Mouse (Mus musculus) small intestine, adult 2 months (tissue): Measurements from ENCODE around the gene Gm44965. TPM values are rescaled to one million over a fixed set of nuclear protein-coding genes. Genes with fewer than 3 reads are reported as not detected.
"Not testable (repeated sequence)": the region's sequence is repeated elsewhere in the genome, so short reads cannot be mapped to it uniquely, and the experiment has no call there.

Experiments used
- H3K27ac ChIP-seq: fragments of 200-500 bp; 2 replicates; pipeline ENCODE4 v1.5.1; 2012; ENCODE audit warnings: low read depth, low read length, control low read depth, inconsistent platforms; ENCODE audit not compliant: insufficient read depth
- H3K27me3 ChIP-seq: fragments of 200-500 bp; 2 replicates; pipeline ENCODE4 v1.6.1; 2012; ENCODE audit warnings: mild to moderate bottlenecking, moderate library complexity, low read length, inconsistent platforms; ENCODE audit not compliant: control insufficient read depth, insufficient read depth
- H3K36me3 ChIP-seq: fragments of 200-500 bp; 2 replicates; pipeline ENCODE4 v1.6.1; 2012; ENCODE audit warnings: mild to moderate bottlenecking, low read length, control low read depth, inconsistent platforms; ENCODE audit not compliant: control insufficient read depth, insufficient read depth
- H3K4me1 ChIP-seq: fragments of 200-500 bp; 2 replicates; pipeline ENCODE4 v1.6.1; 2012; ENCODE audit warnings: low read length, inconsistent platforms, mixed read lengths; ENCODE audit not compliant: control insufficient read depth, insufficient read depth, insufficient read length
- H3K4me3 ChIP-seq: fragments of 200-500 bp; 2 replicates; pipeline ENCODE4 v1.5.1; 2012; ENCODE audit warnings: low read depth, mild to moderate bottlenecking, control low read depth, inconsistent platforms, low read length, moderate library complexity
- CTCF ChIP-seq: fragments of 200-500 bp; IDR thresholded peaks from 2 replicates; pipeline ENCODE4 v1.5.1; 2012; ENCODE audit warnings: low read depth, mild to moderate bottlenecking, control low read depth, inconsistent platforms, low read length, moderate library complexity, mixed read lengths; ENCODE audit not compliant: insufficient replicate concordance, insufficient read length; ENCODE audit errors: extremely low read depth
- POLR2A ChIP-seq: fragments of 200-500 bp; IDR thresholded peaks from 2 replicates; pipeline ENCODE4 v1.6.1; 2012; ENCODE audit warnings: low read depth, mild to moderate bottlenecking, control low read depth, inconsistent platforms, low read length, moderate library complexity
- WGBS: fragments of 180-500 bp; shearing (Covaris S2); methylation state at CpG from one replicate; pipeline ENCODE4 v1.1.7; 2018; 5-methylcytosine and 5-hydroxymethylcytosine counted together
- polyA plus RNA-seq: library from polyadenylated mRNA; depleted of rRNA; stranded (reverse); fragments of >200 nt; gene quantifications from 2 replicates; pipeline ENCODE4 v1.2.3, GENCODE M21; 2012

The Gm44965 gene
- polyA plus RNA-seq, 1 experiment: not detected

GRCm38 (mm10) chr6:48610657-48611056 lies 16.9 kb downstream of the Gm44965 start:
- no peak overlapping the region for H3K4me3 ChIP-seq
- H3K4me1 ChIP-seq: no peaks in the 10 kb centered on the region
- WGBS: 58% methylated on average over 3 of the region's 3 CpGs
- no peak for TF ChIP-seq POLR2A
- no peak overlapping the region for H3K27ac ChIP-seq
- no peaks in the 10 kb centered on the region for H3K27me3 ChIP-seq
- H3K36me3 ChIP-seq: no peaks in the 10 kb centered on the region

GRCm38 (mm10) chr6:48613464-48613863 lies 19.7 kb downstream of the Gm44965 start:
- WGBS: 95% methylated on average over 4 of the region's 4 CpGs
- no peak for TF ChIP-seq CTCF
- no peak for TF ChIP-seq POLR2A
- no peak overlapping the region for H3K4me3 ChIP-seq

GRCm38 (mm10) chr6:48614756-48615155 lies 21.0 kb downstream of the Gm44965 start:
- no peak for TF ChIP-seq CTCF
- TF ChIP-seq POLR2A: no peak
- no peaks in the 10 kb centered on the region for H3K4me1 ChIP-seq
- H3K36me3 ChIP-seq: peaks cover 2% of the 10 kb centered on the region
- 62% methylated on average over 5 of the region's 5 CpGs for WGBS
- no peak overlapping the region for H3K4me3 ChIP-seq
- H3K27me3 ChIP-seq: no peaks in the 10 kb centered on the region
- no peak overlapping the region for H3K27ac ChIP-seq

More at GRCm38 (mm10) chr6:48613464-48613863, 19.7 kb downstream of the Gm44965 start:
- no peaks in the 10 kb centered on the region for H3K27me3 ChIP-seq
- no peaks in the 10 kb centered on the region for H3K36me3 ChIP-seq
- H3K27ac ChIP-seq: no peak overlapping the region
- no peaks in the 10 kb centered on the region for H3K4me1 ChIP-seq

- Histone ChIP-seq H3K27me3 (no peaks in the 10 kb centered on the region), H3K27ac (no peak overlapping the region), H3K4me3 (no peak overlapping the region), H3K4me1 (no peaks in the 10 kb centered on the region), H3K36me3 (peaks cover 6% of the 10 kb centered on the region)
- TF ChIP-seq CTCF (no peak), POLR2A (no peak)
- WGBS: 95% methylated on average over 30 of the region's 30 CpGs
Observed at GRCm38 (mm10) chr6:48620031-48620430, 26.3 kb downstream of the Gm44965 start.

- not testable (repeated sequence) for H3K36me3 ChIP-seq, H3K27me3 ChIP-seq
- WGBS: 88% methylated on average over 8 of the region's 8 CpGs
Observed at GRCm38 (mm10) chr6:48622186-48622843, 28.6 kb downstream of the Gm44965 start.

GRCm38 (mm10) chr6:48623460-48623859 lies 29.7 kb downstream of the Gm44965 start:
- Histone ChIP-seq H3K36me3 (peaks cover 6% of the 10 kb centered on the region), H3K4me1 (no peaks in the 10 kb centered on the region), H3K27ac (no peak overlapping the region), H3K4me3 (no peak overlapping the region), H3K27me3 (peaks cover 11% of the 10 kb centered on the region; the same call in 1 of the 2 replicates)
- no peak for TF ChIP-seq POLR2A
- TF ChIP-seq CTCF: no peak
- WGBS: 64% methylated on average over 1 of the region's 1 CpGs

More at GRCm38 (mm10) chr6:48622186-48622843, 28.6 kb downstream of the Gm44965 start:
- H3K4me3 ChIP-seq, H3K27ac ChIP-seq, H3K4me1 ChIP-seq: not testable (repeated sequence)

GRCm38 (mm10) chr6:48626464-48626863 lies 32.7 kb downstream of the Gm44965 start, which contains the start of gene AI854703:
Gene AI854703 (plus strand): TSS chr6:48626764.
- no peak for TF ChIP-seq CTCF
- TF ChIP-seq POLR2A: no peak
- no peak within 1 kb of the TSS for H3K27ac ChIP-seq
- WGBS: 59% methylated on average over 8 of the region's 8 CpGs

GRCm38 (mm10) chr6:48626984-48627383 lies 33.2 kb downstream of the Gm44965 start:
- H3K4me3 ChIP-seq: peak overlapping the region; percentile 63
- WGBS: under 1% methylated on average over 32 of the region's 32 CpGs
- TF ChIP-seq CTCF (no peak), POLR2A (no peak)
- H3K4me1 ChIP-seq: peaks cover 6% of the 10 kb centered on the region
- H3K27ac ChIP-seq: no peak overlapping the region
- H3K36me3 ChIP-seq: no peaks in the 10 kb centered on the region
- H3K27me3 ChIP-seq: peaks cover 22% of the 10 kb centered on the region

More at GRCm38 (mm10) chr6:48626464-48626863, 32.7 kb downstream of the Gm44965 start, which contains the start of gene AI854703:
- Histone ChIP-seq H3K4me3 (peak within 1 kb of the TSS; percentile 63), H3K27me3 (peaks cover 22% of the 10 kb centered on the region), H3K36me3 (no peaks in the 10 kb centered on the region), H3K4me1 (peaks cover 6% of the 10 kb centered on the region)
